21 mouse cellular contexts compared by ENCODE assay signal in genomic region chr6:85348133-85348532, GRCm38 (mm10).
"Had no signal": no experiment of that assay in that cellular context is flagged by ENCODE, and none has a peak within 500 bp of the region (broad histone marks: within the 10 kb centered on the region; RNA-seq: fewer than 3 reads in every experiment).

No protein-coding gene starts in this region.

- ATAC-seq: liver, postnatal 0 days; lung, postnatal 0 days; midbrain, embryonic 15.5 days had no signal

- DNase-seq: kidney, adult 9 months; kidney, postnatal 25 days; layer of hippocampus, postnatal 36 days; liver, postnatal 0 days; lung, embryonic 14.5 days; right cerebral cortex, adult 18-20 months; right cerebral cortex, postnatal 14 days; right cerebral cortex, postnatal 4 days; thymus, adult 2 months; thymus, postnatal 14 days; thymus, postnatal 4 days had no signal

- H3K4me3 ChIP-seq: limb, embryonic 15.5 days; midbrain, embryonic 12.5 days; midbrain, embryonic 15.5 days; neural tube, embryonic 12.5 days; neural tube, embryonic 15.5 days had no signal

- H3K9ac ChIP-seq: limb, embryonic 15.5 days; liver, embryonic 14.5 days; liver, postnatal 0 days; lung, embryonic 14.5 days; midbrain, embryonic 12.5 days; midbrain, embryonic 15.5 days; neural tube, embryonic 12.5 days; neural tube, embryonic 15.5 days had no signal

- H3K27me3 ChIP-seq: limb, embryonic 15.5 days; midbrain, embryonic 15.5 days; neural tube, embryonic 12.5 days; neural tube, embryonic 15.5 days had no signal

- H3K4me1 ChIP-seq: midbrain, embryonic 12.5 days; midbrain, embryonic 15.5 days; neural tube, embryonic 12.5 days; neural tube, embryonic 15.5 days had no signal

- H3K27ac ChIP-seq: limb, embryonic 15.5 days; liver, embryonic 14.5 days; macrophage; midbrain, embryonic 12.5 days; midbrain, embryonic 15.5 days; neural tube, embryonic 12.5 days; neural tube, embryonic 15.5 days; stomach, postnatal 0 days had no signal

- H3K4me2 ChIP-seq: limb, embryonic 15.5 days; liver, embryonic 11.5 days; lung, embryonic 14.5 days; midbrain, embryonic 12.5 days; midbrain, embryonic 15.5 days; neural tube, embryonic 12.5 days; neural tube, embryonic 15.5 days had no signal

- H3K36me3 ChIP-seq: midbrain, embryonic 12.5 days had no signal

- H3K9me3 ChIP-seq: limb, embryonic 15.5 days; midbrain, embryonic 12.5 days; midbrain, embryonic 15.5 days; neural tube, embryonic 12.5 days; neural tube, embryonic 15.5 days had no signal
